Mouse (Mus musculus) G1E (cell line): Measurements from ENCODE around the gene Naa40. TPM values are rescaled to one million over a fixed set of nuclear protein-coding genes. Genes with fewer than 3 reads are reported as not detected.

Experiments
- ATAC-seq: 2 replicates; pipeline ENCODE4 v1.8.0; 2016; ENCODE audit warnings: mild to moderate bottlenecking; ENCODE audit not compliant: insufficient number of reproducible peaks, poor library complexity, low FRiP score, severe bottlenecking; ENCODE audit errors: extremely low read depth
- DNase-seq: peaks from one replicate; pipeline ENCODE4 v3.0.0; 2012; ENCODE audit warnings: low spot score
- H3K27me3 ChIP-seq: 2 replicates; pipeline ENCODE4 v1.6.1; 2012; ENCODE audit warnings: mild to moderate bottlenecking, low read length, inconsistent platforms; ENCODE audit not compliant: insufficient read depth
- H3K36me3 ChIP-seq: replicated peaks from 2 replicates; pipeline ENCODE3; 2012; ENCODE audit warnings: mild to moderate bottlenecking, inconsistent platforms
- H3K4me1 ChIP-seq: 2 replicates; pipeline ENCODE4 v1.6.1; 2012; ENCODE audit warnings: low read depth, low read length, inconsistent platforms, mixed read lengths; ENCODE audit not compliant: insufficient read depth
- H3K4me3 ChIP-seq: 2 replicates; pipeline ENCODE4 v1.5.1; 2012; ENCODE audit warnings: low read depth, mild to moderate bottlenecking, inconsistent platforms, low read length, moderate library complexity, mixed read lengths
- H3K9me3 ChIP-seq: replicated peaks from 2 replicates; pipeline ENCODE4 v1.6.1; 2012; ENCODE audit warnings: inconsistent platforms
- CTCF ChIP-seq: IDR thresholded peaks from 2 replicates; pipeline ENCODE4 v1.5.1; 2012; ENCODE audit warnings: low read depth, low read length, inconsistent platforms, mixed read lengths
- GATA1 ChIP-seq: IDR thresholded peaks from 2 replicates; pipeline ENCODE4 v1.6.1; 2012; ENCODE audit warnings: borderline replicate concordance, low read length, inconsistent platforms, mixed read lengths
- GATA2 ChIP-seq: IDR thresholded peaks from 2 replicates; pipeline ENCODE4 v1.6.1; 2012; ENCODE audit warnings: low read depth, low read length, inconsistent platforms, borderline replicate concordance
- POLR2AphosphoS5 ChIP-seq: IDR thresholded peaks from 2 replicates; pipeline ENCODE4 v1.6.1; 2012; ENCODE audit warnings: low read depth, low read length, inconsistent platforms; ENCODE audit not compliant: insufficient replicate concordance
- TAL1 ChIP-seq: conservative IDR thresholded peaks from 2 replicates; pipeline ENCODE4 v1.6.1; 2012; ENCODE audit warnings: low read depth, low read length, inconsistent platforms, mixed read lengths
- polyA plus RNA-seq: library from polyadenylated mRNA; stranded (reverse); fragments of >175 nt; gene quantifications from 2 replicates; pipeline ENCODE4 v1.2.3, GENCODE M21; 2012
- total RNA-seq, 2 experiments: library from RNA; stranded (forward) in 1 of 2; stranded (reverse) in 1 of 2; fragments of 200-1000 nt in 1 of 2; fragments of >200 nt in 1 of 2; fragmentation: Nextera tagmentation in 1 of 2; gene quantifications; 2 replicates each; pipeline ENCODE4 v1.2.3; 2014 to 2017

The Naa40 gene
- total and polyA plus RNA-seq, 3 experiments = 58.8 to 67.7 (median 60.7) TPM

GRCm38 (mm10) chr19:7189026-7189425 lies 52.0 kb downstream of the Naa40 start:
- H3K36me3 ChIP-seq = no peaks in the 10 kb centered on the region
- ATAC-seq (no peak), DNase-seq (no peak)
- peaks cover 9% of the 10 kb centered on the region; the same call in 1 of the 2 replicates for H3K4me1 ChIP-seq
- no peak for TF ChIP-seq TAL1
- no peak for TF ChIP-seq GATA2
- TF ChIP-seq CTCF = no peak
- TF ChIP-seq POLR2AphosphoS5 = no peak
- TF ChIP-seq GATA1 = no peak
- no peak overlapping the region for H3K4me3 ChIP-seq
- H3K9me3 ChIP-seq = no peaks in the 10 kb centered on the region
- H3K27me3 ChIP-seq = peaks cover 60% of the 10 kb centered on the region

- Histone ChIP-seq H3K4me1 (peaks cover 8% of the 10 kb centered on the region), H3K9me3 (no peaks in the 10 kb centered on the region), H3K4me3 (no peak overlapping the region), H3K36me3 (no peaks in the 10 kb centered on the region), H3K27me3 (peaks cover 71% of the 10 kb centered on the region)
- no peak for DNase-seq
- no peak for ATAC-seq
- no peak for TF ChIP-seq CTCF
- TF ChIP-seq GATA1 = no peak
- no peak for TF ChIP-seq POLR2AphosphoS5
- no peak for TF ChIP-seq TAL1
- no peak for TF ChIP-seq GATA2
Observed at GRCm38 (mm10) chr19:7187157-7187556, 53.8 kb downstream of the Naa40 start.

- no peaks in the 10 kb centered on the region; the same call in none of the 2 replicates for H3K4me1 ChIP-seq
- H3K4me3 ChIP-seq = no peak overlapping the region
- DNase-seq (no peak), ATAC-seq (no peak)
- TF ChIP-seq POLR2AphosphoS5 (no peak), CTCF (no peak), GATA2 (no peak), TAL1 (no peak), GATA1 (no peak)
- no peaks in the 10 kb centered on the region for H3K9me3 ChIP-seq
- H3K36me3 ChIP-seq = no peaks in the 10 kb centered on the region
- H3K27me3 ChIP-seq = peaks cover 68% of the 10 kb centered on the region
Observed at GRCm38 (mm10) chr19:7185715-7186291, 55.2 kb downstream of the Naa40 start.

- H3K9me3 ChIP-seq = no peaks in the 10 kb centered on the region
- no peak for ATAC-seq
- no peak overlapping the region for H3K4me3 ChIP-seq
Observed at GRCm38 (mm10) chr19:7185059-7185458, 55.9 kb downstream of the Naa40 start.

GRCm38 (mm10) chr19:7183419-7183818 lies 57.6 kb downstream of the Naa40 start:
- Histone ChIP-seq H3K4me1 (no peaks in the 10 kb centered on the region; the same call in 1 of the 2 replicates), H3K9me3 (no peaks in the 10 kb centered on the region), H3K4me3 (no peak overlapping the region), H3K27me3 (peaks cover 65% of the 10 kb centered on the region), H3K36me3 (no peaks in the 10 kb centered on the region)
- TF ChIP-seq CTCF (no peak), GATA2 (no peak), POLR2AphosphoS5 (no peak), GATA1 (no peak), TAL1 (no peak)
- no peak for ATAC-seq
- DNase-seq = no peak

More at GRCm38 (mm10) chr19:7185059-7185458, 55.9 kb downstream of the Naa40 start:
- no peak for DNase-seq
- TF ChIP-seq POLR2AphosphoS5 = no peak
- TF ChIP-seq GATA1 = no peak
- TF ChIP-seq GATA2 = no peak
- TF ChIP-seq CTCF = no peak
- no peak for TF ChIP-seq TAL1
- Histone ChIP-seq H3K4me1 (no peaks in the 10 kb centered on the region; the same call in 1 of the 2 replicates), H3K27me3 (peaks cover 67% of the 10 kb centered on the region), H3K36me3 (no peaks in the 10 kb centered on the region)

GRCm38 (mm10) chr19:7182273-7182949 lies 58.6 kb downstream of the Naa40 start:
- ATAC-seq (no peak), DNase-seq (no peak)
- H3K36me3 ChIP-seq = no peaks in the 10 kb centered on the region
- TF ChIP-seq GATA1 (no peak), TAL1 (no peak), GATA2 (no peak), CTCF (no peak), POLR2AphosphoS5 (no peak)
- H3K4me3 ChIP-seq = no peak overlapping the region
- H3K9me3 ChIP-seq = no peaks in the 10 kb centered on the region
- peaks cover 64% of the 10 kb centered on the region for H3K27me3 ChIP-seq
- no peaks in the 10 kb centered on the region; the same call in 1 of the 2 replicates for H3K4me1 ChIP-seq
